Mouse (Mus musculus) neural tube, embryonic 14.5 days (tissue): Measurements from ENCODE around the gene Amy2a1. TPM values are rescaled to one million over a fixed set of nuclear protein-coding genes. Genes with fewer than 3 reads are reported as not detected.
"Not testable (repeated sequence)": the region's sequence is repeated elsewhere in the genome, so short reads cannot be mapped to it uniquely, and the experiment has no call there.

Experiments used
- ATAC-seq: fragments of 200-750 bp; cut with Nextera tagmentation; 2 replicates; pipeline ENCODE4 v1.8.0; 2017; ENCODE audit warnings: low read depth, mild to moderate bottlenecking, moderate TSS enrichment, moderate library complexity
- H3K27ac ChIP-seq: fragments of 300-500 bp; sonication (generic); 2 replicates; pipeline ENCODE4 v1.5.1; 2014; ENCODE audit warnings: low read depth, mild to moderate bottlenecking, control low read depth, low read length, moderate library complexity, mixed read lengths
- H3K27me3 ChIP-seq: fragments of 300-500 bp; sonication (generic); 2 replicates; pipeline ENCODE4 v1.6.1; 2014; ENCODE audit warnings: low read length; ENCODE audit not compliant: control insufficient read depth, insufficient read depth
- H3K36me3 ChIP-seq: fragments of 300-500 bp; sonication (generic); 2 replicates; pipeline ENCODE4 v1.6.1; 2014; ENCODE audit warnings: low read length, mixed read lengths; ENCODE audit not compliant: control insufficient read depth, insufficient read depth
- H3K4me1 ChIP-seq: fragments of 300-500 bp; sonication (generic); 2 replicates; pipeline ENCODE4 v1.6.1; 2014; ENCODE audit warnings: low read length; ENCODE audit not compliant: control insufficient read depth, insufficient read depth
- H3K4me2 ChIP-seq: fragments of 300-500 bp; sonication (generic); 2 replicates; pipeline ENCODE4 v1.6.1; 2014; ENCODE audit warnings: mild to moderate bottlenecking, low read depth, low read length, control low read depth
- H3K4me3 ChIP-seq: fragments of 300-500 bp; sonication (generic); 2 replicates; pipeline ENCODE4 v1.5.1; 2014; ENCODE audit warnings: low read depth, low read length, control low read depth, mixed read lengths
- H3K9ac ChIP-seq: fragments of 300-500 bp; sonication (generic); replicated peaks from 2 replicates; pipeline ENCODE4 v1.6.1; 2014; ENCODE audit warnings: low read depth, mild to moderate bottlenecking, control low read depth, low read length, mixed read lengths
- H3K9me3 ChIP-seq: fragments of 300-500 bp; sonication (generic); 2 replicates; pipeline ENCODE4 v1.6.1; 2016; ENCODE audit warnings: low read length; ENCODE audit not compliant: control insufficient read depth
- WGBS: fragments of 180-500 bp; shearing (Covaris S2); extraction: QIAGEN DNeasy Blood & Tissue Kit; methylation state at CpG from one replicate; pipeline ENCODE4 v1.1.7; 2014; 5-methylcytosine and 5-hydroxymethylcytosine counted together
- polyA plus RNA-seq: library from polyadenylated mRNA; unstranded; fragments of >200 nt; fragmentation: Nextera tagmentation; extraction: Ambion mirVana; gene quantifications from 2 replicates; pipeline ENCODE4 v1.2.1, GENCODE M21; 2014

The Amy2a1 gene
- not detected in 2 replicates for polyA plus RNA-seq

DNA sequence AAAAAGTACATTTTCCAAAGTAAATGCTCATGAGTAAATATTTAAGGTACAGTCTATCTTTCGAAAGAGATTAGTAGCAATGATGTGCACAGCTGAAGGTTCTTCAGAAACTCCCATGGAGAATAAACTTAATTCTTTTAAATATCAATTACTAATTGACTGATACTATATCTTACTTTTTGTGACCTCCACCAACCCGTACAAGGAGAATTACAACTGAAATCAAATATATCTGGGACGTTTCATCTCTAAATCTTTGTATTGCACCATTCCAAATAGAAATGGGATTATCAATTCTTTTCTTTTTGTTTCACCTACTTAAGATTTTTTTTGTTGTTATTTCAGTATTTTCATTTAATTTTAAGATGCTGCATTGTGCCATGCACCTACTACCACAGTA, at the start of gene Amy2a1:
Gene Amy2a1, minus strand, starts transcription at position 101 of the 400 bp plus-strand sequence.
- H3K4me3 ChIP-seq, H3K36me3 ChIP-seq, H3K27me3 ChIP-seq, H3K27ac ChIP-seq, H3K4me2 ChIP-seq, H3K9ac ChIP-seq, H3K9me3 ChIP-seq, H3K4me1 ChIP-seq, ATAC-seq: not testable (repeated sequence)
- 91% methylated on average over 2 of the region's 3 CpGs for WGBS

DNA sequence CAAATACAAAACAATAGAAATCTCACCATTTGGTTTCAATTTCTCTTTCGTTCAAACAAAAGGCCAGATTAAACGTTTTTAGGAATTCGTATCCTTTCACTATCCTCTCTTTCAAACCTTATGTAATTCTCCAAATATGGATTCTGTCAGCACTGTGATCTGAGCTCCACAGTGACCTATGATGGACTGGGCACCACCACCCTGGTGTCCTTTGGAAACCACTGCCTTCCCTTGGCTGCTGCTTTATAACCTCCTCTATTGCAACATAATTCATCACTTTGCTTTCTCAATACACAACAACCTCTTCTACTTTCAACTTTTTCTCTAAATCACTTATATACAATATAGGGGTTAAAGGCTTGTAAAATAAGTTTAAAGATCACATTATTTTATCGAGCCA, 42.4 kb upstream of the Amy2a1 start:
- no peak overlapping the region for H3K27ac ChIP-seq
- no peaks in the 10 kb centered on the region for H3K27me3 ChIP-seq
- no peaks in the 10 kb centered on the region for H3K4me1 ChIP-seq
- no peak for ATAC-seq
- H3K4me3 ChIP-seq = no peak overlapping the region
- no peak overlapping the region for H3K4me2 ChIP-seq
- H3K36me3 ChIP-seq = no peaks in the 10 kb centered on the region
- H3K9me3 ChIP-seq = no peaks in the 10 kb centered on the region
- WGBS = 79% methylated on average over 4 of the region's 4 CpGs
- no peak overlapping the region for H3K9ac ChIP-seq

DNA sequence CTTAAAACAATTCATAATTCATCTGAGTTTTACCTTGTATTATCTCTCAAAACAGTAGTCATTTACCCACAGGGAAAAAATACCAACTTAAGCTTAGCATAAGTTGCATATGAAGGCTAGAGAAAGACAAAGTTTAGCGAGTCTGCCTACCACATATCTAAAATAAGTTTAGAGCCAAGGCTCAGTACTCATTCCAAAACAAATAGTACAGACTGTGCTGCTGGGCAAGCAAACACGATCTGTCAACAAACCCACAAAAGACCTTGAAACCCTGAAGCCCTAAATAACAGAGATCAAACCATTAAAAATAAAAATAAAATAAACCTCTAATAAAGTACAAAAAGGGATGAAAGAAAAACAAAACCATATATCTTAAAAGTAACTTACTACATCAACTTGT, 41.9 kb upstream of the Amy2a1 start:
- Histone ChIP-seq H3K9me3 (no peaks in the 10 kb centered on the region), H3K36me3 (no peaks in the 10 kb centered on the region), H3K4me1 (no peaks in the 10 kb centered on the region), H3K4me2 (no peak overlapping the region), H3K9ac (no peak overlapping the region), H3K4me3 (no peak overlapping the region), H3K27me3 (no peaks in the 10 kb centered on the region), H3K27ac (no peak overlapping the region)
- ATAC-seq = no peak
- WGBS = 85% methylated on average over 2 of the region's 2 CpGs

- H3K9me3 ChIP-seq = no peaks in the 10 kb centered on the region
- 85% methylated on average over 3 of the region's 3 CpGs for WGBS
- H3K9ac ChIP-seq = no peak overlapping the region
- H3K27ac ChIP-seq = no peak overlapping the region
- no peak overlapping the region for H3K4me3 ChIP-seq
- no peak for ATAC-seq
- H3K4me1 ChIP-seq = no peaks in the 10 kb centered on the region
- H3K36me3 ChIP-seq = no peaks in the 10 kb centered on the region
- H3K4me2 ChIP-seq = no peak overlapping the region
- no peaks in the 10 kb centered on the region for H3K27me3 ChIP-seq
Measured at GRCm38 (mm10) chr3:113572158-113572557, 39.9 kb upstream of the Amy2a1 start.

DNA sequence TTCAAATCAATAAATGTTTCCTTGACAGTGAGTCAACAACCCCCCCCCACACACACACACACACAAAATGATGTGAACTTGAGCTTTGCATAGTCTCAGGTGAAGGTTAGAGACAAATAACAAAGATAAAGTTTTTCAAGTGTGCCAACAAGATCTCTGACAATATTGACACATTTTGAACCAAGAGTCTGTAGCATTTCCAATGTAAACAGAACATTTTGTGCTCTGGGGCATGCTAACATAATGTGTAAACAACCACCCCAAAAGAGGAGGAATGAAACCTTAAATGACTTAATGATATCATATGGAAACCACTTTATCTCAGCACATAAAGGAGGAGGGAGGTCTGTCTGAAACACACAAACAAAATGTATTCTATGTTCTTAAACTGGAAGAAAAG, 7.5 kb upstream of the Amy2a1 start:
- Histone ChIP-seq H3K4me2 (no peak overlapping the region), H3K9ac (no peak overlapping the region), H3K27ac (no peak overlapping the region), H3K4me1 (no peaks in the 10 kb centered on the region), H3K27me3 (no peaks in the 10 kb centered on the region), H3K4me3 (no peak overlapping the region), H3K9me3 (no peaks in the 10 kb centered on the region), H3K36me3 (no peaks in the 10 kb centered on the region)
- ATAC-seq = no peak

Other genes with a start within 250 kb of the Amy2a1 start
- gene Amy2a4, start 241.0 kb downstream of the Amy2a1 start, polyA plus RNA-seq = not detected in 2 replicates
- not detected in 2 replicates for gene Amy2a3, start 208.4 kb downstream of the Amy2a1 start, polyA plus RNA-seq
- gene Amy2a2, start 175.8 kb downstream of the Amy2a1 start, polyA plus RNA-seq = not detected in 2 replicates
- 32.4 and 32.5 TPM in 2 replicates for gene Amy1, start 74.3 kb upstream of the Amy2a1 start, polyA plus RNA-seq
- gene Rnpc3, start 97.7 kb upstream of the Amy2a1 start, polyA plus RNA-seq = 61.5 and 70.8 TPM in 2 replicates